Mouse (Mus musculus): Measurements from ENCODE around the gene Phactr2.

- TF ChIP-seq CTCF (IDR thresholded peaks at IDR 0.05; ENCODE audit: extremely low read depth, insufficient read depth, low read length) (no peak), POLR2A (IDR thresholded peaks at IDR 0.05; ENCODE audit: extremely low read depth, insufficient read depth, low read length) (no peak)
Measured at GRCm38 (mm10) chr10:13288296-13288695, 185.9 kb downstream of the Phactr2 start.

Data from cortical plate, adult 2 months (tissue).